Mouse (Mus musculus): ENCODE measurements around the gene Zfhx3. TPM values are rescaled to one million over a fixed set of nuclear protein-coding genes. Genes with fewer than 3 reads are reported as not detected.

Gene Zfhx3
- polyA plus RNA-seq, 1 experiment from 2014 or later: 2.4 TPM

DNA sequence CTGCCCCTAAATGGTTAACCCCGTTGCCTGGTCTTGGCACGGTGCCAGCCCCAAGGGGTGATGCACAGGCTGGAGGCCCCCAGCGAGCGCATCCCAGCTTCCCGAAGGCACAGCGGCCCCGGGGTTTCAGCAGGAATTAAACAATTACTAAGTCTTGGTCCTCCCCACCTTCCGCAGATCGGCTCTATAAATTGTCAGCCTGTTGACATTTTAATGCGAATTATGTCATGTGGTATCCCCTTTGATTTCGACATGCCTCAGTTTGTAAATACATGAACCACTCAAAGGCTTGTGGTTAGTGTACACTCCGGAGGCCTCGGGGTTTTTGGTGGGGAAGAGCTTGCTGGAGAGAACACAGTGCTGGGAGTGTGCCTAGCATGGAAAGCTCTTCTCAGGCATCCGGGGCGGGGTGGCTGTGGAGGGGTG lies 880.4 kb downstream of the Zfhx3 start:
- Histone ChIP-seq H3K4me3 (ENCODE audit: low read depth, low read length) (no peak overlapping the region), H3K4me1 (replicated peaks; ENCODE audit: control insufficient read depth, insufficient read depth, low read length) (0 out of 2 replicates have a peak, but pooled peaks cover 4% of the 10 kb centered on the region), H3K9me3 (ENCODE audit: control insufficient read depth) (no peaks in the 10 kb centered on the region), H3K4me2 (replicated peaks; ENCODE audit: low read depth) (no peak overlapping the region; the same call in 1 of the 2 replicates), H3K36me3 (ENCODE audit: control insufficient read depth, insufficient read depth) (no peaks in the 10 kb centered on the region), H3K27ac (ENCODE audit: low read depth, low read length) (no peak overlapping the region), H3K9ac (ENCODE audit: low read depth, low read length) (no peak overlapping the region), H3K27me3 (replicated peaks; ENCODE audit: control insufficient read depth, insufficient read depth, low read length) (no peaks in the 10 kb centered on the region)
- no peak for TF ChIP-seq CTCF (IDR thresholded peaks at IDR 0.05; ENCODE audit: low read depth)
- no peak for ATAC-seq
- WGBS: 27% methylated on average over 15 of the region's 15 CpGs

DNA sequence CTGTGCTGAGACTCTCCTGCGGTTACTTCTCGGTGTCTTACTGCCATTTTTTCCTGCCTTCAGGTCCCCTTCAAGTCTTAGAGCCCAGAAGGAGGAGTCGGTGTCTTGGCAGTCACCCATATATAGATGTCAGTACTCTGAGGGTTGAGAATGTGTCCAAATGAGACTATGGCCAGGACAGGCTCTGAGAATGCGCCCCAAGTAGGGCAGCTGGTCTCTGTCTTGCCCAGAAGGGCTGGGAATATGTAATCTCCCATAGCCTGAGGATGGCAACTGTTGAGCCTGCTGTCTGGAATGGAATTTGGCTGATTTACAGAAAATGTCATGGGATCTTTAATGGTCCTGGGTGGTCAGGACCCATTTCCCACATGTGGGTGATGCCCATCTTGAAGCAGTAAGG lies 881.6 kb downstream of the Zfhx3 start:
- H3K36me3 ChIP-seq (ENCODE audit: control insufficient read depth, insufficient read depth): no peaks in the 10 kb centered on the region
- no peak overlapping the region for H3K4me3 ChIP-seq (ENCODE audit: low read depth, low read length)
- no peak for TF ChIP-seq CTCF (IDR thresholded peaks at IDR 0.05; ENCODE audit: low read depth)
- no peak overlapping the region for H3K27ac ChIP-seq (ENCODE audit: low read depth, low read length)
- 85% methylated on average over 4 of the region's 4 CpGs for WGBS
- no peaks in the 10 kb centered on the region for H3K9me3 ChIP-seq (ENCODE audit: control insufficient read depth)
- no peak overlapping the region for H3K9ac ChIP-seq (ENCODE audit: low read depth, low read length)
- 0 out of 2 replicates have a peak, but pooled peaks cover 4% of the 10 kb centered on the region for H3K4me1 ChIP-seq (replicated peaks; ENCODE audit: control insufficient read depth, insufficient read depth, low read length)
- ATAC-seq: no peak
- H3K27me3 ChIP-seq (replicated peaks; ENCODE audit: control insufficient read depth, insufficient read depth, low read length): no peaks in the 10 kb centered on the region
- H3K4me2 ChIP-seq (replicated peaks; ENCODE audit: low read depth): no peak overlapping the region

DNA sequence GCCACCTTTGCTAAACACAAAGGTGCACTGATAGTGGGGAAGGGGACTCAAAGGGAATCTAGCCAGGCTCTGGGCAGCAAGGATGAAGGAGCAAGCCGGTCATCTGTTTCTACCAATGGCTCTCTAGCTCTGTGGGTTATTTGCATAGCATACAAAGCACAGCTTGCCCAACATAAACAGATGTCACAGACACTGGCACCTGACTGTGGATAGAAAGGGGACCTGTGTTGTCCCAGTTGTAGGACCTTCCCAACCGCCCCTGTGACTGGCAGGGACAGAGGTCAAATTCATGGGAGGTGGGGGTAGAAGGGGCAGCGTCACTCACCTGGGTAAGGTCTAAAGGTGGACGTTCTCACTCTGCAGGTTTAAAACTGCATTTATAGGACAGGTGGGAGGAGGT lies 884.0 kb downstream of the Zfhx3 start:
- no peaks in the 10 kb centered on the region for H3K36me3 ChIP-seq (ENCODE audit: control insufficient read depth, insufficient read depth)
- no peak for TF ChIP-seq CTCF (IDR thresholded peaks at IDR 0.05; ENCODE audit: low read depth)
- no peak overlapping the region for H3K9ac ChIP-seq (ENCODE audit: low read depth, low read length)
- no peak overlapping the region for H3K27ac ChIP-seq (ENCODE audit: low read depth, low read length)
- 69% methylated on average over 4 of the region's 4 CpGs for WGBS
- no peaks in the 10 kb centered on the region for H3K9me3 ChIP-seq (ENCODE audit: control insufficient read depth)
- no peak overlapping the region for H3K4me3 ChIP-seq (ENCODE audit: low read depth, low read length)
- no peak for ATAC-seq
- H3K27me3 ChIP-seq (replicated peaks; ENCODE audit: control insufficient read depth, insufficient read depth, low read length): no peaks in the 10 kb centered on the region
- 0 out of 2 replicates have a peak, but pooled peaks cover 4% of the 10 kb centered on the region for H3K4me1 ChIP-seq (replicated peaks; ENCODE audit: control insufficient read depth, insufficient read depth, low read length)
- H3K4me2 ChIP-seq (replicated peaks; ENCODE audit: low read depth): no peak overlapping the region

DNA sequence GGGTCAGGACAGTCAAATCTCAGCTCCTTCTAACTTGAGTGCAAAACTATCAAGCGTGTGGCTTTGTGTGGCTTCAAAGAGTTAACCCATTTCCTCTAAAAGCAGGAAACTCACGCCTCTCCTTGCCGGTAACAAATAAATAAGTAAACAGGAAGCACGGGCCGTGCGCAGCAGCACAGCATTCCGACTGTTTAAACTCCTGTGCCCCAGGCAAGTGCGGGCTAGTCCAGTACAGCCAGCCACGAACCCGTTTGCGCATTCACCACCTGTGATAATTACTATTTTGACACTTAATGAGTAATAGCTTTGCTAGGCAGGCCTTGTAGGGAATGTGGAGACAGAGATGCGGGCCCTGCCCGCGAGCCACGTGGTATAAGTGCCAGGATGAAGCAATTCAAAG lies 885.0 kb downstream of the Zfhx3 start:
- Histone ChIP-seq H3K27ac (ENCODE audit: low read depth, low read length) (no peak overlapping the region), H3K27me3 (replicated peaks; ENCODE audit: control insufficient read depth, insufficient read depth, low read length) (no peaks in the 10 kb centered on the region), H3K36me3 (ENCODE audit: control insufficient read depth, insufficient read depth) (no peaks in the 10 kb centered on the region), H3K9me3 (ENCODE audit: control insufficient read depth) (no peaks in the 10 kb centered on the region), H3K4me2 (replicated peaks; ENCODE audit: low read depth) (no peak overlapping the region), H3K4me1 (replicated peaks; ENCODE audit: control insufficient read depth, insufficient read depth, low read length) (0 out of 2 replicates have a peak, but pooled peaks cover 3% of the 10 kb centered on the region), H3K9ac (ENCODE audit: low read depth, low read length) (no peak overlapping the region), H3K4me3 (ENCODE audit: low read depth, low read length) (no peak overlapping the region)
- ATAC-seq: no peak
- 71% methylated on average over 15 of the region's 15 CpGs for WGBS
- no peak for TF ChIP-seq CTCF (IDR thresholded peaks at IDR 0.05; ENCODE audit: low read depth)

DNA sequence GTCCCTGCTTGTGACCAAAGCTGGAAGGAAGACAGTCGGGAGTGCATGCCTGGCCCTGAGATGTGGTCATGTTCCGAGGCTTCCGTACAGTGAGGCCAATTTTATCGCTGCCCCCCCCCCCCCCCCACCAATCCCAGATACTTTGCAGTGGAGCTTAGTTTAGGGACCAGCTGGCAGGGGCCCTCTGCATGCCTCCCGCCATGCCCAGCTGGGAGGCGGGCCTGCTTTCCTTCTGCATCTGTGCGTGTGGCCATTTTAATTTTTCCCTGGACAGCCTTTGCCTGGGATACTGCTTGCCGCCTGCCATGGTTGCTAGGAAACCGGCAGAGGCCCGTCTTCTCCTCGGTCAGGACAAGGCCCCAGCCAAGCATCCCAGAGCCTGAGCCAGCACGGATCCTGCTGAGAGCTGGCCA lies 886.9 kb downstream of the Zfhx3 start:
- ATAC-seq: no peak
- Histone ChIP-seq H3K4me1 (replicated peaks; ENCODE audit: control insufficient read depth, insufficient read depth, low read length) (no peaks in the 10 kb centered on the region), H3K36me3 (ENCODE audit: control insufficient read depth, insufficient read depth) (no peaks in the 10 kb centered on the region), H3K27ac (ENCODE audit: low read depth, low read length) (no peak overlapping the region), H3K4me2 (replicated peaks; ENCODE audit: low read depth) (no peak overlapping the region), H3K27me3 (replicated peaks; ENCODE audit: control insufficient read depth, insufficient read depth, low read length) (no peaks in the 10 kb centered on the region), H3K9me3 (ENCODE audit: control insufficient read depth) (no peaks in the 10 kb centered on the region), H3K4me3 (ENCODE audit: low read depth, low read length) (no peak overlapping the region), H3K9ac (ENCODE audit: low read depth, low read length) (no peak overlapping the region)
- 60% methylated on average over 12 of the region's 12 CpGs for WGBS
- no peak for TF ChIP-seq CTCF (IDR thresholded peaks at IDR 0.05; ENCODE audit: low read depth)

DNA sequence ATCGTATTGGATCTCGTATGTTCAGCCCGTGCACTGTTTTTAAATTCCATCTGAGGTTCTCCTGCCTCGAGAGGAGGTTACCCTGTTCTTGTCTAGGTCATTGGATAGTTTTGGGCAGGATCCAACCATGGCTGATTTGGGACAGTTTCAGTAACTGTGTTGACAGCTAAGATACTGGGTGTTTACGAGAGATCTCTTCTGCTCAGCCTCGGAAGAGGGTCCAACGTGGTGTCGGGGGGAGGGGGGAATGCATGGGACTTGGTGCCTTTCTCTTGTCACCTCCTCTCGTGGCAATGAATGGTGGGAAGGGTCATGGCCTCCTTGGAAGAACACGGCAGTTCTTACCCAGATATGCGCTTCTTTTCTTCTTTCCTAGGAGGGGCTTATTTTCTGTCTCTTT lies 892.7 kb downstream of the Zfhx3 start:
- Histone ChIP-seq H3K4me2 (replicated peaks; ENCODE audit: low read depth) (no peak overlapping the region), H3K36me3 (ENCODE audit: control insufficient read depth, insufficient read depth) (no peaks in the 10 kb centered on the region; the same call in 1 of the 2 replicates), H3K4me3 (ENCODE audit: low read depth, low read length) (no peak overlapping the region), H3K4me1 (replicated peaks; ENCODE audit: control insufficient read depth, insufficient read depth, low read length) (no peaks in the 10 kb centered on the region), H3K9ac (ENCODE audit: low read depth, low read length) (no peak overlapping the region), H3K9me3 (ENCODE audit: control insufficient read depth) (no peaks in the 10 kb centered on the region), H3K27ac (ENCODE audit: low read depth, low read length) (no peak overlapping the region), H3K27me3 (replicated peaks; ENCODE audit: control insufficient read depth, insufficient read depth, low read length) (no peaks in the 10 kb centered on the region)
- 89% methylated on average over 11 of the region's 11 CpGs for WGBS
- ATAC-seq: no peak
- no peak for TF ChIP-seq CTCF (IDR thresholded peaks at IDR 0.05; ENCODE audit: low read depth)

DNA sequence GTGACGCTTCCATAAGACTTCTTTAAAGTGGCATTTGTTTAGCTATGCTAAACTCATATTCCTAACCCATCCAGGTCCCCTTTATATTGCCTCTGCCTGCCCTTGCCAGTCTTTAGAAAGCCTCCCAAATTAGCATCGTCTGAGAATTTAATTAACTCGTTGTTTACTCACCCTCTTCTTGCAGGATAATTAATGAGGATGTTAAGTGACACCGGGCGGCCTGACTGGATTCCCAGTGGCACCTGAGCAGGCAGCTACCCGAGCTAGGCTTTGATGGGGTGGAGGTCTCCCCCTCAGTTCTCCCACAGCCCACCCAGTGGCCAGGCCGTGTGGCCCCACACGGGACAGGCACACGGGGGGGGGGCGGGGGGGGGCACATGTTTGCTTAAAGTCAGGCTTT lies 895.3 kb downstream of the Zfhx3 start:
- no peak for ATAC-seq
- H3K4me1 ChIP-seq (replicated peaks; ENCODE audit: control insufficient read depth, insufficient read depth, low read length): no peaks in the 10 kb centered on the region
- WGBS: 33% methylated on average over 10 of the region's 10 CpGs

More for the DNA sequence above, 895.3 kb downstream of the Zfhx3 start:
- Histone ChIP-seq H3K36me3 (ENCODE audit: control insufficient read depth, insufficient read depth) (no peaks in the 10 kb centered on the region; the same call in 1 of the 2 replicates), H3K9ac (ENCODE audit: low read depth, low read length) (no peak overlapping the region), H3K27ac (ENCODE audit: low read depth, low read length) (no peak overlapping the region), H3K9me3 (ENCODE audit: control insufficient read depth) (no peaks in the 10 kb centered on the region), H3K4me3 (ENCODE audit: low read depth, low read length) (no peak overlapping the region), H3K4me2 (replicated peaks; ENCODE audit: low read depth) (no peak overlapping the region), H3K27me3 (replicated peaks; ENCODE audit: control insufficient read depth, insufficient read depth, low read length) (no peaks in the 10 kb centered on the region)
- TF ChIP-seq CTCF (IDR thresholded peaks at IDR 0.05; ENCODE audit: low read depth): no peak

Data from intestine, postnatal 0 days (tissue).